Mouse (Mus musculus) urinary bladder, adult 18-20 months (tissue): ENCODE measurements around the gene Mybph.
A peak's percentile ranks its signal among the peaks of the same experiment; 100 is the strongest.

Source experiments
- DNase-seq, 2 experiments: peaks; one replicate each; pipeline ENCODE4 v3.0.0; 2022; ENCODE audit warnings: low spot score in 2 of 2, mixed read lengths in 2 of 2

Gene Mybph

GRCm38 (mm10) chr1:134184089-134184488, 9.2 kb upstream of the Mybph start:
- DNase-seq = no peak

- no peak for DNase-seq
Measured at GRCm38 (mm10) chr1:134188217-134188616, 5.0 kb upstream of the Mybph start.

GRCm38 (mm10) chr1:134188989-134189729, 4.1 kb upstream of the Mybph start:
- no peak for DNase-seq

GRCm38 (mm10) chr1:134191192-134191591, 2.1 kb upstream of the Mybph start:
- peak in 1 of 2 experiments; percentile 18 for DNase-seq

- DNase-seq = no peak
Measured at GRCm38 (mm10) chr1:134192024-134192423, 1.2 kb upstream of the Mybph start.

GRCm38 (mm10) chr1:134193674-134194197, 488 bp downstream of the Mybph start:
- DNase-seq = no peak

- no peak for DNase-seq
Measured at GRCm38 (mm10) chr1:134194298-134195022, 1.2 kb downstream of the Mybph start.

- no peak for DNase-seq
Measured at GRCm38 (mm10) chr1:134195117-134195516, 1.9 kb downstream of the Mybph start.

GRCm38 (mm10) chr1:134195571-134195970, 2.3 kb downstream of the Mybph start:
- DNase-seq = no peak

- no peak for DNase-seq
Measured at GRCm38 (mm10) chr1:134195979-134196378, 2.7 kb downstream of the Mybph start.

GRCm38 (mm10) chr1:134196386-134196785, 3.1 kb downstream of the Mybph start:
- DNase-seq = peak; percentile 59 to 66

- no peak for DNase-seq
Measured at GRCm38 (mm10) chr1:134197325-134197982, 4.2 kb downstream of the Mybph start.

- DNase-seq = no peak
Measured at GRCm38 (mm10) chr1:134198197-134198995, 5.1 kb downstream of the Mybph start.

GRCm38 (mm10) chr1:134200481-134200880, 7.2 kb downstream of the Mybph start:
- DNase-seq = no peak

- no peak for DNase-seq
Measured at GRCm38 (mm10) chr1:134200998-134201686, 7.9 kb downstream of the Mybph start.

GRCm38 (mm10) chr1:134201751-134202420, 8.6 kb downstream of the Mybph start:
- DNase-seq = peak in 1 of 2 experiments; percentile 25

GRCm38 (mm10) chr1:134204230-134204629, 11.0 kb downstream of the Mybph start:
- no peak for DNase-seq

- no peak for DNase-seq
Measured at GRCm38 (mm10) chr1:134205296-134206018, 12.2 kb downstream of the Mybph start.

GRCm38 (mm10) chr1:134206085-134206484, 12.8 kb downstream of the Mybph start:
- peak in 1 of 2 experiments; percentile 29 for DNase-seq
